Mouse (Mus musculus) megakaryocyte, embryonic 14.5 days (primary cell): ENCODE measurements around the gene Sema6d. TPM values are rescaled to one million over a fixed set of nuclear protein-coding genes. Genes with fewer than 3 reads are reported as not detected.

Experiments
- H3K27me3 ChIP-seq: replicated peaks from 2 replicates; pipeline ENCODE3; 2012; ENCODE audit warnings: inconsistent platforms
- H3K36me3 ChIP-seq: replicated peaks from 2 replicates; pipeline ENCODE3; 2012; ENCODE audit warnings: low read length, inconsistent platforms, mixed read lengths
- H3K4me1 ChIP-seq: 2 replicates; pipeline ENCODE4 v1.6.1; 2012; ENCODE audit warnings: inconsistent platforms
- H3K4me3 ChIP-seq: replicated peaks from 2 replicates; pipeline ENCODE3; 2012; ENCODE audit warnings: moderate library complexity, mild to moderate bottlenecking, inconsistent platforms
- H3K9me3 ChIP-seq: 2 replicates; pipeline ENCODE4 v1.6.1; 2012; ENCODE audit warnings: inconsistent platforms
- FLI1 ChIP-seq: IDR thresholded peaks from 2 replicates; pipeline ENCODE4 v1.6.1; 2012; ENCODE audit warnings: low read length, inconsistent platforms, mixed read lengths
- GATA1 ChIP-seq: IDR thresholded peaks from 3 replicates; pipeline ENCODE4 v1.6.1; 2012; ENCODE audit warnings: mixed read lengths, low read length, inconsistent platforms, borderline replicate concordance
- polyA plus RNA-seq: library from polyadenylated mRNA; stranded (reverse); fragments of >175 nt; gene quantifications from 2 replicates; pipeline ENCODE4 v1.2.3, GENCODE M21; 2012; ENCODE audit warnings: low replicate concordance; ENCODE audit not compliant: insufficient read depth

Sema6d gene
- polyA plus RNA-seq, 1 experiment = 2.3 TPM

DNA sequence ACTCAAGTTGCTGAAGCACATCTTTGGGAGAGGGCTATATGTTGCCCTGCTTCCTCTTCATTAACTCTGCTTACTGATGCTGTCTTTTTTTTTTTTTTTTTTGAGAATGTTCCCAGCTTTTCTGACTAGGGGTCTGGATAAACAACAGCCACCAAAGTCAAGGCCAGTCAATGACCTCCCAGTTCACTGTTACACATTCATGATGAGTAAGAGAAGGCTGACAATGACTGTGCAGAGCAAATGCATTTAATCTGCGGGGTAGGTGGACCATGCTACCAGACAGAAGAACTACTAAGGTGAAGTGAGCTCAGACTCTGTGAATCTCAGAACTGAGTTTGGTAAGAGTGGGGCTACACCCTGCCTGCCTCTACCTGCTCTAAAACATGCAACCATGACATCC, 396.0 kb downstream of the Sema6d start:
- TF ChIP-seq FLI1 = no peak
- no peak for TF ChIP-seq GATA1
- peaks cover 5% of the 10 kb centered on the region for H3K9me3 ChIP-seq
- H3K4me3 ChIP-seq = no peak overlapping the region
- no peaks in the 10 kb centered on the region for H3K36me3 ChIP-seq
- H3K27me3 ChIP-seq = no peaks in the 10 kb centered on the region
- no peaks in the 10 kb centered on the region for H3K4me1 ChIP-seq

DNA sequence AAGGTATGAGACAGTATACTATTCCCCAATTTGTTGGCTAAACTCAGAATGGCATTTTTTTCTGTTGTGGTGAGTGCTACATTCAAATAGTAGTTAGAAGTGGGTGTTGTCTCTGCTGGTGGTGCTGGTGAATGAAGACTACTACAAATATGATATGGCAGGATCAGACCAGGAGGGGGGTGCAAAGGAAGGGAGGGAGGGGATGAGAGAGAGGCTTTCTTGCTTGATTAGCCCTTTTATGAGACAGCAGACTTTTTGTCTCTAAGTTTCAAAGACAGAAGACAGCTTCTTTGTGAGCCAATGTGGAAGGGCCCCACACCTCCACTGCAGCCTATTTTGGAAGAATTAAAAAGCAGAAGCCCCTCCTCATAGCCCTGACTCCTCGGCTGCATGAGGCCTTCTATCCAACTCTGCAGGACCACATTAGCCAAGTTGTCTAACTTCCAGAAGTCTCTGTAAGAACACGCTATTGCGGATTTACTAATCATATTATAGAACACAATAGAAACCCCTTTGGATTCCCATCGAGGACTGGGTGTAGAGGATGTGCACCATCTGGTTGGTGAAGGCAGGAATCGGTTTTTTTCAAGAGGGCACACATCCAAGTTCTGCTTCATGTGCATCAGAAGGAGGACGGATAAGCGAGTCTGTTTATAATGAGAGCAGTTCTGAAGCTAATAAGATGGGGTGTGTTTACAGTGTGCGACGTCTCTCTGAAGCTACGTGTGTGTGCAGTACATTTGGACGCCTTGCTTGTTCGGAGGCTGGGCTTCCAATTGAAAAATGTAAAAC, 400.4 kb downstream of the Sema6d start:
- Histone ChIP-seq H3K9me3 (peaks cover 5% of the 10 kb centered on the region), H3K36me3 (no peaks in the 10 kb centered on the region), H3K27me3 (no peaks in the 10 kb centered on the region), H3K4me1 (no peaks in the 10 kb centered on the region), H3K4me3 (no peak overlapping the region)
- TF ChIP-seq FLI1 (no peak), GATA1 (no peak)

DNA sequence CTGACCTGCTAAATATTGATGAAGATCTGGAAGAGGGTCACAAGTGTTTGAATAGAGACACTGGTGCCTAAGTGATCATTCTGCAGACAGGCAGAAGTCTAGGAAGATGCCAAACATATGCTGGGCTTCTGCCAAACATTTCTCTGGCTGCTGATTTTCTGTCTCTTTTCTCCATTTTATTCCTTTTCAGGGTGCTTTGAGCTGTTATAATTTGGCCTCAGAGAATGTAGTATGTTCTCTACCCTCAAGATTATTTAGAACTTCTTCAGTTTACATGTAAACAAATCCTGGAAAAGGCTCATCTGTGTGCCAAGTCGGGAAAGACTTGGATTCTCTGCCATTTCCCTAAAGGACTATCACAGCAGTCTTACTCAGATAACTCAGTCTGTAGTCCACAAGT, 406.0 kb downstream of the Sema6d start:
- Histone ChIP-seq H3K4me1 (no peaks in the 10 kb centered on the region), H3K36me3 (no peaks in the 10 kb centered on the region), H3K4me3 (no peak overlapping the region), H3K27me3 (no peaks in the 10 kb centered on the region), H3K9me3 (no peaks in the 10 kb centered on the region)
- TF ChIP-seq FLI1 (no peak), GATA1 (no peak)

DNA sequence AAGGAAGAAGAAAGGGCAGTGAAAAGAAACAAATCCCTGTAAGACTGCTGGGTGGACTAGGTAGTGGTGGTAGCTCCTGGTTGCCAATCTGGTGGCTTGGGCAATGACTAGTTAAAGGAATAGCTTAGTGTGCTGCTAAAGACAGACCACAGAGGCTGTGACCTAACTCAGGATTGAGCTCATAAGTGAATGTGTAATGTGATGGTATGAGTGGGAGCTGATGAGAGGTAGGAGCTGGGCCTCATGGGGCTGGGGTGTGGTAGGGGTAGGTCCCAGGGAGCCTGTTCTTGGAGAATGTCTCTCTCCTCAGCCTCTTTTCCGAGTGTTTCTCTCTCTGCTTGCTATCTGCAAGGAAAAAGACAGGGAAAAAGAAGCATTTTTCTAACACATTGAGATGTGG, 409.9 kb downstream of the Sema6d start:
- no peaks in the 10 kb centered on the region for H3K36me3 ChIP-seq
- H3K4me1 ChIP-seq = no peaks in the 10 kb centered on the region
- H3K27me3 ChIP-seq = no peaks in the 10 kb centered on the region
- no peak overlapping the region for H3K4me3 ChIP-seq
- H3K9me3 ChIP-seq = no peaks in the 10 kb centered on the region
- no peak for TF ChIP-seq FLI1
- no peak for TF ChIP-seq GATA1

DNA sequence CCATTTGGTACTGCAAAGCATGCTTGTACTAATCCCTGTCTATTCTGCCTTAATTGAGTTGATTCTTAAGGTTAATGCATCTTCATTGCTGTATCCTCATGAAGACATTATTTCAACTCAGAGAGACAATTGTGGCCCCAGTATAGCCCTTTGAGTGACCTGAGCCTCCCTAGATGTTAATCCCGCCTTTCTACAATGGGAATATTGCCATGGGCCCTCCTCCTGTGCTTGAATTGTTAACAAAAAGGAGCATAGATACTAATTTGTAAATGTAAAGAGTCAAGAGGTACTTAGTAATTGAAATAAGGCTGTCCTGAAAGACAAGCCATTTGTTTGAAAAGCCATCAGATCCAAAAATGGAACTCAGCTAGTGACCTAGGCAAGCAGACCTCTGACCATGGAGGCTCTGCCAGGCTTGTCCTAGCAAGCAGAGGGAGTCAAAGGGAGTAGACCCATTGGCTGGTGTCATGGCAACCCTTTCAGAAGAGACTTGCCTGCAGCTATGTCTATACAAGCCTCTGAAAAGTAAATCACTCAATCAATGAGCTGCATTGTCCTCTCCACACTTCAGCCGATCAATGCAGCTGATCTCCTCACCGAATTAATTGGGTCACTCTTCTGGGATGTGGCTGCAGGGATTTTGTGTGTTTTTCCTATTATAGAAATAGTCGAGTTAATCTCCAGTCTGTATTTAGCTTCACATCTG, 416.2 kb downstream of the Sema6d start:
- Histone ChIP-seq H3K9me3 (no peaks in the 10 kb centered on the region), H3K27me3 (no peaks in the 10 kb centered on the region), H3K4me1 (no peaks in the 10 kb centered on the region), H3K4me3 (no peak overlapping the region), H3K36me3 (no peaks in the 10 kb centered on the region)
- TF ChIP-seq FLI1 (no peak), GATA1 (no peak)

DNA sequence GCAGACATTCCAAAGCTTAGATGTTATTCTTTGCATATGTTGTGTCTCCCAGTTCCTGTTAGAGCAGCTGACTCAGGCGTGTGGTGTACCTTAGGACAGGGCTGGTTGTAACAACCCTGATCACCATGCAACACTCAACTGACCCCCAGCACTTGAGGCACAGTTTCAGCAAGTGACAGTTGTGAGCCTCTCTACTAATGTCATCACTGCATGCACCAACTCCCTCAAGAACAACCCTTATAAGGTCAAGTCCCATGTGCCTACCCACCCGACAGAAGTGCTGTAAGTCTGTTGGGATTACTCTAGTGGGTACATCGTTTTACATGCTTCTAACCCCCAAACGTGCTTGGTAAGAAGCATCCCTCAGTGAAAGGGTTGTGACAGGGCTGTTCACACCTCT, 418.0 kb downstream of the Sema6d start:
- H3K4me1 ChIP-seq = no peaks in the 10 kb centered on the region
- TF ChIP-seq FLI1 (no peak), GATA1 (no peak)
- no peaks in the 10 kb centered on the region for H3K36me3 ChIP-seq
- no peaks in the 10 kb centered on the region for H3K9me3 ChIP-seq
- no peaks in the 10 kb centered on the region for H3K27me3 ChIP-seq
- no peak overlapping the region for H3K4me3 ChIP-seq

DNA sequence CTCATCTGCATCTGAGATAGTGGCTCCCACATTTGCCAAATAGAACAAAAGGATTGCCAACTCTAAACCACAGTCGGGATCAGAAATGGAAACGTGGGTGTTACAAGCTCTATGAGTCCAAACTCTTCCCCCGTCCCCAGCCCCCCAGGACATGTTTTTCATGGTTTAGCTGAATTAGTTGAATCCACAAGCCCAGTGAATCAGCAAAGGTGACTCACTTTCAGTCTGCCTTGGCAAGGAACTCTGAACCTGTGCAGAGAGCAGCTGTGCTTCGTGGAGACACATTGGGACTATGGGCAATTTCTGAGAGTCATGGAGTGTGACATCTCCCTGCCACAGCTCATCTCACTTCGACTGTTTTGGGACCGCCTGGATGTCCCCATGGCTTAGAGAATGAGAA, 419.7 kb downstream of the Sema6d start:
- Histone ChIP-seq H3K9me3 (no peaks in the 10 kb centered on the region), H3K4me3 (no peak overlapping the region), H3K4me1 (no peaks in the 10 kb centered on the region), H3K27me3 (no peaks in the 10 kb centered on the region), H3K36me3 (no peaks in the 10 kb centered on the region)
- no peak for TF ChIP-seq GATA1
- no peak for TF ChIP-seq FLI1

DNA sequence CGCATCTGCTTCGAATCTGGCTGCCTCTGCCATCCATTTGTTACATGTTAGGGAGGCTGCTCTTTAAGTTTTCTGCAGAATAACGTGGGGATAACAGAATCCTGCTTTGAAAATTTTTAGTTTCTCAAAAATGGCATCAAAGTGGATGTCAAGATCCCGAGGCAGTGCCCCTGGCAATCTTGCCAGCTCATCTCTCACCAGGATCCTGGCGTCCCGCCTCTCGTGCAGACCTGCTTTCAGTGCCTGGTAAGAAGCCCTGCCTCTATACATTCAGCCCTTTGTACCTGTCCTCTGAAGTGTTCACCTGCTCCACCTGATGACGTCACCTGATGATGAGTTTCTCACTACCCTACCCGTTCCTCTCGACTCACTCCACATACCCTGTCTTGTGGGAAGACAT, 422.1 kb downstream of the Sema6d start:
- H3K4me3 ChIP-seq = no peak overlapping the region
- H3K4me1 ChIP-seq = no peaks in the 10 kb centered on the region
- H3K9me3 ChIP-seq = no peaks in the 10 kb centered on the region
- no peak for TF ChIP-seq GATA1
- TF ChIP-seq FLI1 = no peak
- no peaks in the 10 kb centered on the region for H3K36me3 ChIP-seq
- H3K27me3 ChIP-seq = no peaks in the 10 kb centered on the region

DNA sequence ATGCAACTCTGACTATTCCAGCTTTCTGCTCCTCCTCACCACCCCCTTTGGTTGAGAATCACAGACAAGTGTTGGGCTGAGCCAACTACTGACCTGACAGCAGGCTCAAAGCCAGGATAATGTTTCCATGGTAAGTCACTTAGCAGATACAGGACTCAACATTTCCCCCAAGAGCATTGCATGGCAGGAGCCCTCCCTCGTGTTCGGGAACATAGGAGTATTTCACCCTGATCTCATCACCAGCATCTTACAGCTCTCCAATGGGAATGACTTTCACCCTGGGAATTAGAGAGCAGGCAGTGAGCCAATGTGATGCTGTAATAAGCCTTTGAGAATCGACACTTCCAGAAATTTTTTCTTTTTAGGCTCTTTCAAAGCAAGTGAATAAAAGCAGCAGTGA, 432.7 kb downstream of the Sema6d start:
- TF ChIP-seq GATA1 (no peak), FLI1 (no peak)
- H3K36me3 ChIP-seq = no peaks in the 10 kb centered on the region
- H3K27me3 ChIP-seq = no peaks in the 10 kb centered on the region
- H3K4me1 ChIP-seq = no peaks in the 10 kb centered on the region
- no peak overlapping the region for H3K4me3 ChIP-seq
- no peaks in the 10 kb centered on the region for H3K9me3 ChIP-seq

DNA sequence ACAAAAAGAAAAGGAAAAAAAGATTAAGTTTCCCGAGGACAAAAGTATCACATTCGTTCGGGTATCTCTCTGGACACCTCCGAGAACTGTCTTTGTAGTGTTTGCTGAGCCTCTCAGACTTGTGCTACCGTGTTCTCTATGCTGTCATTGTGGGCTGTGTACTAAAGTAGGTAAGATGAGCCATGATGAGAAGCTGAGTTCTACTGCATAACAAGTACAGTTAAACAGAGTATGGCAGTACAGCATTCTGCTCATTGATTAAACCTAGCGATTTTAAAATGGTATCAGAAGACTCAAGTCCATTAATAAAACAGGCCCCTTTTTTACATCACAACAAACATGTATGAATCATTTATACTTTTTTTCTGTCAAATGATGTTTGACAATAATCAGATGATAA, 433.9 kb downstream of the Sema6d start:
- no peak for TF ChIP-seq FLI1
- TF ChIP-seq GATA1 = no peak
- no peaks in the 10 kb centered on the region for H3K9me3 ChIP-seq
- H3K4me3 ChIP-seq = no peak overlapping the region
- H3K4me1 ChIP-seq = no peaks in the 10 kb centered on the region
- no peaks in the 10 kb centered on the region for H3K27me3 ChIP-seq
- no peaks in the 10 kb centered on the region for H3K36me3 ChIP-seq
